8 mouse cellular contexts compared by ENCODE assay signal in genomic region chr11:98941341-98941825, GRCm38 (mm10). TPM values are rescaled to one million over a fixed set of nuclear protein-coding genes. Genes with fewer than 3 reads are reported as not detected.
A peak's percentile ranks its signal among the peaks of the same experiment; 100 is the strongest.
DNase-seq lines count a peak whose midpoint lies in the region; ATAC-seq and TF ChIP-seq lines count a peak whose summit lies in the region.

No protein-coding gene starts in this region.

- TF ChIP-seq CTCF in layer of hippocampus, adult 2 months (conservative IDR thresholded peaks at IDR 0.05): no peak

- peak; percentile 67 for DNase-seq in 3T3-L1 (ENCODE audit: low read depth, low spot score)
- no peak for DNase-seq in ES-E14 (ENCODE audit: low read depth, low spot score)
- peak; percentile 90 to 94 for DNase-seq in cerebellum, postnatal 25 days
- peak; percentile 84 to 87 for DNase-seq in heart, postnatal 10 days
- DNase-seq in layer of hippocampus, adult 2 months (ENCODE audit: low spot score in 2 of 2): peak in 1 of 2 experiments; percentile 76
- peak; percentile 92 for DNase-seq in midbrain, embryonic 11.5 days (ENCODE audit: low spot score, missing footprints)
- DNase-seq in thymus, adult 18-20 months: no peak
- DNase-seq in ovary, postnatal 10 days (ENCODE audit: low spot score): no peak

- H3K27ac ChIP-seq in ES-E14 (ENCODE audit: insufficient read depth, low read depth, low read length, poor library complexity, severe bottlenecking): peak overlapping the region; percentile 90
- H3K27ac ChIP-seq in layer of hippocampus, adult 2 months: peak overlapping the region; percentile 91
- peak overlapping the region; percentile 57; the same call in 1 of the 2 replicates for H3K27ac ChIP-seq in midbrain, embryonic 11.5 days (ENCODE audit: low read depth, low read length)

- H3K4me3 ChIP-seq in ES-E14 (ENCODE audit: insufficient read depth in 1 of 2, low read depth in 1 of 2, low read length in 2 of 2, poor library complexity in 1 of 2, severe bottlenecking in 1 of 2): peak overlapping the region; percentile 60 to 64
- H3K4me3 ChIP-seq in layer of hippocampus, adult 2 months: peak overlapping the region; percentile 54
- H3K4me3 ChIP-seq in midbrain, embryonic 11.5 days (ENCODE audit: low read depth, low read length): peak overlapping the region; percentile 45

- peaks cover 11 to 48% of the 10 kb centered on the region in 2 experiments for H3K4me1 ChIP-seq in ES-E14 (ENCODE audit: control insufficient read depth in 2 of 2, insufficient read depth in 2 of 2, low read length in 2 of 2, poor library complexity in 1 of 2)
- peaks cover 73% of the 10 kb centered on the region for H3K4me1 ChIP-seq in midbrain, embryonic 11.5 days (ENCODE audit: control insufficient read depth, insufficient read depth, low read length)

- in situ Hi-C loops in ES-E14 (cut with MboI; ENCODE audit: low sequenced_read_pairs in 2 of 2, unreplicated experiment in 2 of 2): no loop called here

- peak overlapping the region; percentile 80 for H3K4me2 ChIP-seq in midbrain, embryonic 11.5 days

- 5% methylated on average over 12 of the region's 12 CpGs for WGBS in midbrain, embryonic 11.5 days

- H3K9ac ChIP-seq in ES-E14 (ENCODE audit: insufficient read depth, low read depth, low read length, poor library complexity, severe bottlenecking): peak overlapping the region; percentile 73
- peak overlapping the region; percentile 67 for H3K9ac ChIP-seq in midbrain, embryonic 11.5 days (ENCODE audit: low read length)

- H3K9me3 ChIP-seq in ES-E14 (ENCODE audit: control insufficient read depth, insufficient read depth, low read depth, low read length): no peaks in the 10 kb centered on the region
- H3K9me3 ChIP-seq in midbrain, embryonic 11.5 days (ENCODE audit: control insufficient read depth, low read length): no peaks in the 10 kb centered on the region

- H3K27me3 ChIP-seq in midbrain, embryonic 11.5 days (ENCODE audit: control insufficient read depth, insufficient read depth, low read length): no peaks in the 10 kb centered on the region

- H3K36me3 ChIP-seq in ES-E14 (ENCODE audit: control insufficient read depth, insufficient read depth, low read length, poor library complexity, severe bottlenecking): no peaks in the 10 kb centered on the region
- no peaks in the 10 kb centered on the region for H3K36me3 ChIP-seq in midbrain, embryonic 11.5 days (ENCODE audit: control insufficient read depth, insufficient read depth, low read length)

- intact Hi-C loops in heart, postnatal 10 days (cut with DNase I): loop anchor here (2.0 kb wide), 1 partner anchor 13 kb away; no protein-coding TSS in a partner anchor

- ATAC-seq in midbrain, embryonic 11.5 days (ENCODE audit: low FRiP score): no peak; the same call in 1 of the 2 replicates

TF ChIP-seq in ES-E14, 5 proteins besides CTCF, POLR2A, EP300 and RAD21:
- TF ChIP-seq MAFK (IDR thresholded peaks at IDR 0.05; ENCODE audit: insufficient read depth, low read depth, low read length): no peak

RNA-seq across cellular contexts. Expression of gene Rara, which starts 13.8 kb away (rescaled TPM):
- 25.8 and 30.1 TPM in 2 replicates for total RNA-seq in ES-E14 (2012; rRNA removed)
- 10 to 100 TPM; 31.9 to 33.0 TPM for total RNA-seq in heart, postnatal 10 days (2021)
- 10 to 100 TPM; 15.4 to 19.0 TPM for total RNA-seq in layer of hippocampus, adult 2 months (2021)
- 13.2 and 14.8 TPM in 2 replicates for polyA plus RNA-seq in midbrain, embryonic 11.5 days (2014; fragmentation: Nextera tagmentation; extraction: Ambion mirVana)

RNA-seq across cellular contexts. Expression of gene Cdc6, which starts 33.8 kb away (rescaled TPM):
- 32.7 and 51.3 TPM in 2 replicates for total RNA-seq in ES-E14 (2012; rRNA removed)
- 1 to 10 TPM; 3.3 to 3.6 TPM for total RNA-seq in heart, postnatal 10 days (2021)
- under 1 TPM; 0.52 to 0.64 TPM for total RNA-seq in layer of hippocampus, adult 2 months (2021)
- polyA plus RNA-seq in midbrain, embryonic 11.5 days (2014; fragmentation: Nextera tagmentation; extraction: Ambion mirVana): 44.3 and 45.0 TPM in 2 replicates

RNA-seq across cellular contexts. Expression of gene Gjd3, which starts 41.4 kb away (rescaled TPM):
- total RNA-seq in ES-E14 (2012; rRNA removed): 0.27 and 1.7 TPM in 2 replicates
- 1 to 10 TPM; 1.3 to 2.0 TPM for total RNA-seq in heart, postnatal 10 days (2021)
- 1 to 10 TPM; 1.3 to 2.0 TPM for total RNA-seq in layer of hippocampus, adult 2 months (2021)
- polyA plus RNA-seq in midbrain, embryonic 11.5 days (2014; fragmentation: Nextera tagmentation; extraction: Ambion mirVana): not detected in 2 replicates

Comparison
In these comparisons a context has a peak if more than half of its experiments do, and no peak if none do; other contexts are left out.
1. DNase-seq: peak in 3T3-L1 (single experiment), cerebellum, postnatal 25 days (2 of 2), heart, postnatal 10 days (2 of 2) and midbrain, embryonic 11.5 days (single experiment); none in ES-E14 (single experiment), thymus, adult 18-20 months (0 of 2) and ovary, postnatal 10 days (single experiment).
2. Peak in every context shown above with its lines, with median percentiles within 50 percentile points of each other: H3K27ac ChIP-seq and H3K4me3 ChIP-seq.